Mouse (Mus musculus) megakaryocyte, embryonic 14.5 days (primary cell): ENCODE measurements around the gene Rapgef5. TPM values are rescaled to one million over a fixed set of nuclear protein-coding genes. Genes with fewer than 3 reads are reported as not detected.

Experiments used
- H3K27me3 ChIP-seq: replicated peaks from 2 replicates; pipeline ENCODE3; 2012; ENCODE audit warnings: inconsistent platforms
- H3K36me3 ChIP-seq: replicated peaks from 2 replicates; pipeline ENCODE3; 2012; ENCODE audit warnings: low read length, inconsistent platforms, mixed read lengths
- H3K4me1 ChIP-seq: 2 replicates; pipeline ENCODE4 v1.6.1; 2012; ENCODE audit warnings: inconsistent platforms
- H3K4me3 ChIP-seq: replicated peaks from 2 replicates; pipeline ENCODE3; 2012; ENCODE audit warnings: moderate library complexity, mild to moderate bottlenecking, inconsistent platforms
- H3K9me3 ChIP-seq: 2 replicates; pipeline ENCODE4 v1.6.1; 2012; ENCODE audit warnings: inconsistent platforms
- FLI1 ChIP-seq: IDR thresholded peaks from 2 replicates; pipeline ENCODE4 v1.6.1; 2012; ENCODE audit warnings: low read length, inconsistent platforms, mixed read lengths
- GATA1 ChIP-seq: IDR thresholded peaks from 3 replicates; pipeline ENCODE4 v1.6.1; 2012; ENCODE audit warnings: mixed read lengths, low read length, inconsistent platforms, borderline replicate concordance
- polyA plus RNA-seq: library from polyadenylated mRNA; stranded (reverse); fragments of >175 nt; gene quantifications from 2 replicates; pipeline ENCODE4 v1.2.3, GENCODE M21; 2012; ENCODE audit warnings: low replicate concordance; ENCODE audit not compliant: insufficient read depth

The Rapgef5 gene
- polyA plus RNA-seq: not detected in 2 replicates

DNA sequence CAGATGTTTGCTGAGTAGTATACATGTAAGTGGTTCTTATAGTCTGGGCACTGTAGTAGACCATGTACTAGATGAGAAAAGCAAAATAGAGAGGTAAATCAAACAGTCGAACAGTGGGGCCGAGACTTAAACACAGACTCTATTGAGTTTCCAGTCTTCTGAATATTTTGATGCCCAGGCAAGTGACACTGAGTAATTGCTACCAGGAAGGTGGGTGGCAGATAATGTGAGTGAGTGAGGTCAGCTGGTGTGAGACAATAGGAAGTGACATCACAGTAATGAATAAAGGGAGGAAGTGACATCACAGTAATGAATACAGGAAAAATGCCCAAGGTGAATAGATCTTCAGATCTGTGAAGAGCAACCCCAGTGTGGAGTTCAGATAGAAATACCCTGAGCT is at the start of gene Rapgef5:
Gene Rapgef5, plus strand, starts transcription at position 301 of the 400 bp plus-strand sequence.
- H3K4me1 ChIP-seq: no peaks in the 10 kb centered on the region
- no peaks in the 10 kb centered on the region for H3K36me3 ChIP-seq
- H3K9me3 ChIP-seq: no peaks in the 10 kb centered on the region
- no peak within 1 kb of the TSS for H3K4me3 ChIP-seq
- TF ChIP-seq FLI1 (no peak), GATA1 (no peak)
- H3K27me3 ChIP-seq: no peaks in the 10 kb centered on the region

DNA sequence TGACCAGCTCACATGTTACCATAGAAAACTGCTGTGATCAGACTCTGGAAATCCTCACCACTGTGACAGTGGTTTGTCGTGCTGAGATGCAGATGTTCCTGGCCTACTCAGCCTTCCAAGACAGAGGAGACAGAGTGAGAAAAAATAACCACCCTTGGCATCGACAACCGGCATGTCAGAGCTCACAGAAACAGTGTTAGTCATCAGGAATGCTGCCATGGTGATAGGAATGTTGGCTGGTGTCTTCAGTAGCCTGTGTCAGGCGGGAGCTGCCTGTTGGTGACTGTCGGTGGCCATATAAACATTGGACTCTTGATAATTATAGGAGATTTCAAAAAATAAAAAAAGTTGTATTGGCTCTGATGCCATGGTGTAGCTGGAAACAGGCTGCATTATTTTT is 48.0 kb upstream of the Rapgef5 start:
- Histone ChIP-seq H3K36me3 (no peaks in the 10 kb centered on the region), H3K27me3 (no peaks in the 10 kb centered on the region), H3K4me1 (no peaks in the 10 kb centered on the region), H3K9me3 (peaks cover 4% of the 10 kb centered on the region; the same call in 1 of the 2 replicates), H3K4me3 (no peak overlapping the region)
- no peak for TF ChIP-seq GATA1
- no peak for TF ChIP-seq FLI1

DNA sequence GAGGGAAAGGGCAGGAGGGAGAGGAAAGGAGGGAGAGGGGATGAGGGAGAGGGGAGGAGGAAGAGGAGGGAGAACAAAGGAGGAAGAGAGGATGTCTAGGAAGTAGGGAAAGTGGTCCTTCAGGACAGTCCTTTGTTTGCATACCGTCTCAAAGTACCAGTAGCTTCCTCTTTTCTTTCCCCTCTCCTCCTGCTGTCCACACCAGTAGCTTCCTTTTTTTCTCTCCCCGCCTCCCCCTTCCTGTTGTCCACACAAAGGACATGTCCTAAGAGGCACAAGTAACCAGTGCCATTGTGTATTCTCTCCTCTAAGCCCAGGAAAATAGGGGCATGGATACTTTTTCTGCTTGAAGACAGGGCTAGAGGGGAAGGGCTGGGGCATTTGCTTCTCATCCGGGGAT is 37.3 kb upstream of the Rapgef5 start:
- Histone ChIP-seq H3K27me3 (no peaks in the 10 kb centered on the region), H3K4me1 (peaks cover 17% of the 10 kb centered on the region), H3K4me3 (peak overlapping the region; percentile 59), H3K36me3 (no peaks in the 10 kb centered on the region), H3K9me3 (no peaks in the 10 kb centered on the region)
- TF ChIP-seq GATA1 (no peak), FLI1 (no peak)

DNA sequence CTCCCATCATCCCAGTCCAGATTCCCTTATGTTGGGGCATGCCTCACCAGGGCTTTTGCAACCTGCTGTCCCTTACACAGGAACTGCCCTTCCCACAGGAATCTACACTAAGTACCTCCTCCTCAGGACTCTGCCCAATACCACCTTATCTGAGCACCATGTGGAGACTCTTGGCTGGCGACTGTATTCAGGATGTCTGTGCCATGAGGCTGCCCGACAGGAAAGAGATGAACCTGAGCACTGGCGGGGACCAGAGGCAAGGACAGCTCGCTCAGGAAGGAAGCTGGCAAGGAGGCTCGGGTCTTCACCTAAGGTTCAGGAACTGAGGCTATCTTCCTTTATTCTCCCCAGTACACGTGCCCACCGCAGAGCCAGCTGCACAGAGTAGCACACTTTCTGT is 36.6 kb upstream of the Rapgef5 start:
- Histone ChIP-seq H3K4me1 (peaks cover 17% of the 10 kb centered on the region), H3K36me3 (no peaks in the 10 kb centered on the region), H3K9me3 (no peaks in the 10 kb centered on the region), H3K27me3 (no peaks in the 10 kb centered on the region), H3K4me3 (no peak overlapping the region)
- TF ChIP-seq FLI1 (no peak), GATA1 (no peak)

DNA sequence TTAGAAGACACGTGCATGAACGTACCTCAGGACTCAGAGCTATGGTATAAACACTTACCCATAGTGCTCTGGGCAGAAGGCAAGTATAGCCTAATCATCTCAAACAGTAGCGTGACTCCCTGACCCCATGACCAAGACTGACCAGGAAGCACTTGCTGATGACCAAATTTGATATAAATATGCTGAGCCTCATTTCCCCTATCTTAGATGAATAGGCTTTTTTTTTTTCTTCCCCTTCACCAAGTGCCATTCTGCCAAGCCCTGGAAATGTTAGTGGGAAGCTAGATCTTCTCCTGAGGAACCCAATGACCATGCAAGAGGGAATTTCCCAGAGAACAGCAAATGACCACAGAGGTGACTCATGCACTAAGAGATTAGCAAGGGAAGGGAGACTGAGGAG is 35.3 kb upstream of the Rapgef5 start:
- no peak overlapping the region for H3K4me3 ChIP-seq
- no peaks in the 10 kb centered on the region for H3K9me3 ChIP-seq
- H3K27me3 ChIP-seq: no peaks in the 10 kb centered on the region
- H3K36me3 ChIP-seq: no peaks in the 10 kb centered on the region
- peaks cover 17% of the 10 kb centered on the region for H3K4me1 ChIP-seq
- no peak for TF ChIP-seq FLI1

DNA sequence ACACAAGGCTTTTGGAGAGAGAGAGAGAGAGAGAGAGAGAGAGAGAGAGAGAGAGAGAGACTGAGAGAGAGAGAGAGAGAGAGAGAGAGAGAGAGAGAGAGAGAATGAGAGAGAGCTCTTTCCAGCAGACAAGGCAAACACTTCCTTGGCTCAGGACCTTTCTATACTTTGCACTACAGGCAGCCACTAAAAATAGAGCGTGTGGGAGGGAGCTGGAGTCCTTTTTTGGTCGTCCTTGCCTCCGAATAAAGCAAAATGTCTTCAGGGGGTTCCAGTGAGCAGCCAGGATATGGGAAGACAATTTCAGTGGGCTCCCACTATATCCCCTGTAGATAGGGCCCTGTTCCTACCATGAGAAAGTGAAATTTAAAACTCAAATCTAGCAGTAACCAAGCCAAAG is 33.6 kb upstream of the Rapgef5 start:
- TF ChIP-seq GATA1 (no peak), FLI1 (no peak)
- H3K4me1 ChIP-seq: peaks cover 17% of the 10 kb centered on the region

DNA sequence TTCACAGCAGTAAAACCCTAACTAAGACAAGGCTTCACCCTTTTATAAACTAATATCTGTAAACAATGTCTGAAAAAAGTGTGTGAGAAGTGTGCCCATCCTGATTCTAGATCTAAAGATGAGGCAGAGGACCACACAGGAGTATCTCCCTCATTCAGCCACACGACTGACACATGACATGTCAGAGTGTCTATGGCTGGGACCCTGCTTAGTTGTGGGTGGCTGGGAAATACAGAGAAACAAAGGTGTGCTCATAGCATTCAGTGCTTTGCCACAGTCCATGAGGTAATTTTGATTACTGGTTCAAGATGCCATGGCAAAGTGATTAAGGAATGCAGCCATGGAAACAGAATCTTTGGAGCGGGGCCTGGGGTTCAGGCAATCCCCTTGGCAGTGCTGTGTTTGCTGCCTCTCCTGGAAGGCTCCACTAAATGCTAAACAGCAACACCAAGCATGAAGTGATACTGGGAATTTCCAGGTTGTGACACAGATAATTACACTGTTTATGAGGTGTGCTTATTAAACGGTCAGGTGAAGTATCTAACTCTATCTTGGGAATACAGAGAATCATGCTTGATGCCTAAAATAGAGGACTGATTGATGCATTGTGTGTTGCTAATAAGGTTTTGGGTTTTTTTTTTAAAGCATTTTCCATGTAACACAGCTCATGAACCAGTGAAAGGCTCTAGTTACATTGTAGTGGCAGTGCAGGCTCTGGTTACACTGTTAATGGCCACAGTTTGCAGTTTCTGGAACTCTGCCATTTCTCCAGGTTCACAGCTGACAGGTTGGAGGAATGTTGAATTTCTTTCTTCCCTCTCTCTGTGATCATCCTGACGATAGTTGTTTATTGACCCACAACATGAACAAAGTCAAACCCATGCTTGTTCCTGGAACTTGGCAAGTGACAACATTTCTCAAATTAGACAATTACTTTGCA is 29.9 kb upstream of the Rapgef5 start:
- Histone ChIP-seq H3K36me3 (no peaks in the 10 kb centered on the region), H3K27me3 (no peaks in the 10 kb centered on the region), H3K4me1 (no peaks in the 10 kb centered on the region), H3K9me3 (no peaks in the 10 kb centered on the region), H3K4me3 (no peak overlapping the region)
- TF ChIP-seq FLI1: no peak
- no peak for TF ChIP-seq GATA1

More for the DNA sequence above, 33.6 kb upstream of the Rapgef5 start:
- Histone ChIP-seq H3K9me3 (no peaks in the 10 kb centered on the region), H3K4me3 (no peak overlapping the region), H3K36me3 (no peaks in the 10 kb centered on the region), H3K27me3 (no peaks in the 10 kb centered on the region)

GRCm38 (mm10) chr12:117496501-117497176 is 19.6 kb upstream of the Rapgef5 start:
- TF ChIP-seq FLI1: no peak
- no peak for TF ChIP-seq GATA1
- Histone ChIP-seq H3K36me3 (no peaks in the 10 kb centered on the region), H3K4me1 (no peaks in the 10 kb centered on the region), H3K27me3 (no peaks in the 10 kb centered on the region), H3K9me3 (no peaks in the 10 kb centered on the region), H3K4me3 (no peak overlapping the region)

DNA sequence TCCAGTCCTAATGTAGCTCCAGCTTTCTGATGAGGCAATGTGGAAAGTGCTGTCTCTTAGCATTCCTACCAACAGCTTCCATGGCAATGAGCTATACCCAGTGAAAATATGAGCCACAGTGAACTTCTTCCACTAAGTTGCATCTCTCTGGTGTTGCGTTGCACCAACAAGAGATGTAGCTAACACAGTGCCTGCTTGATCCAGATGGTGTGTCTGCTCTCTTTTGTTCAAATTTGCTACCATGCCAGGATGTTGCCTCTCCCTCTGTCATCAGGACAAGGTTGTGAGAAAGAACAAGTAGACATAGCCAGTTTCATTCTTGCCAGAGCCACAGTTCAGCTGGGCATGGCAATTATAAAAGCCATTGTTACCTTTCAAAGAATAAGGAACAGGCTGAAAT is 18.9 kb upstream of the Rapgef5 start:
- Histone ChIP-seq H3K4me1 (no peaks in the 10 kb centered on the region), H3K4me3 (no peak overlapping the region), H3K27me3 (no peaks in the 10 kb centered on the region), H3K9me3 (no peaks in the 10 kb centered on the region), H3K36me3 (no peaks in the 10 kb centered on the region)
- TF ChIP-seq GATA1 (no peak), FLI1 (no peak)

- Histone ChIP-seq H3K9me3 (peaks cover 6% of the 10 kb centered on the region; the same call in 1 of the 2 replicates), H3K27me3 (no peaks in the 10 kb centered on the region), H3K4me1 (no peaks in the 10 kb centered on the region), H3K36me3 (no peaks in the 10 kb centered on the region), H3K4me3 (no peak overlapping the region)
- TF ChIP-seq GATA1 (no peak), FLI1 (no peak)
These were observed 17.0 kb upstream of the Rapgef5 start for GRCm38 (mm10) chr12:117499242-117499641.
